Mouse (Mus musculus) midbrain, embryonic 12.5 days (tissue): ENCODE measurements at regions not wholly inside any gene's neighbourhood (a gene's known extent, or its start where the extent isn't known, plus 50 kb on each side); places are given as distances from the start of the nearest gene placed in this dataset.

Experiments used
- ATAC-seq: fragments of 200-750 bp; cut with Nextera tagmentation; 2 replicates; pipeline ENCODE4 v1.8.0; 2017; ENCODE audit warnings: low read depth, moderate TSS enrichment, moderate library complexity; ENCODE audit not compliant: low FRiP score
- H3K27ac ChIP-seq: fragments of 300-500 bp; sonication (generic); replicated peaks from 2 replicates; pipeline ENCODE4 v1.5.1; 2016; ENCODE audit warnings: mild to moderate bottlenecking
- H3K27me3 ChIP-seq: fragments of 300-500 bp; sonication (generic); 2 replicates; pipeline ENCODE4 v1.6.1; 2016; ENCODE audit warnings: mild to moderate bottlenecking
- H3K36me3 ChIP-seq: fragments of 300-500 bp; sonication (generic); 2 replicates; pipeline ENCODE4 v1.6.1; 2016
- H3K4me1 ChIP-seq: fragments of 300-500 bp; sonication (generic); 2 replicates; pipeline ENCODE4 v1.6.1; 2016
- H3K4me2 ChIP-seq: fragments of 300-500 bp; sonication (generic); replicated peaks from 2 replicates; pipeline ENCODE4 v1.6.1; 2016; ENCODE audit warnings: mild to moderate bottlenecking, moderate library complexity
- H3K4me3 ChIP-seq: fragments of 300-500 bp; sonication (generic); 2 replicates; pipeline ENCODE4 v1.5.1; 2016; ENCODE audit warnings: mild to moderate bottlenecking
- H3K9ac ChIP-seq: fragments of 300-500 bp; sonication (generic); replicated peaks from 2 replicates; pipeline ENCODE4 v1.6.1; 2016; ENCODE audit warnings: mild to moderate bottlenecking, moderate library complexity
- H3K9me3 ChIP-seq: fragments of 300-500 bp; sonication (generic); 2 replicates; pipeline ENCODE4 v1.6.1; 2016; ENCODE audit warnings: mild to moderate bottlenecking
- WGBS: fragments of 180-500 bp; shearing (Covaris S2); methylation state at CpG from one replicate; pipeline ENCODE4 v1.1.7; 2016; 5-methylcytosine and 5-hydroxymethylcytosine counted together

DNA sequence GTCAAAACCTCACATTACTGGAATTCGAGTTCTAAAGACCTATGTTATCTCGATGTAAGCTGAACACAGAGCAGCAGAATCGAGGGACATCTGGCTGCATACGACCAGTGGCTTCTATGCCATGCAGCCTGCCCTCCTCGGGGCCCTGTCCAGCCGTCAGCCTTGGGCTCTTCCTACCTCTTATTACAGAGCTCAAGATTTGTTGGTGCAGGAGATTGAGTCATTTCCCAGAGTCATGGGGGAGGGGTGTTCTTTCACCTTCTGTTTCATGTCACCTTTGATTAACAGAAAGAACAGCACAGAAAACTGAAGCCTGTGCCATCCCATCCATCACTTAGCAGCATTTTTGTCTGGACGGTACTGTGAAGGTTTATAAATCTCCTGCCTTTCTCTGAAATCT is 52.1 kb downstream of the Sst start:
- no peak overlapping the region for H3K4me2 ChIP-seq
- 66% methylated on average over 7 of the region's 7 CpGs for WGBS
- no peak overlapping the region for H3K4me3 ChIP-seq
- H3K27ac ChIP-seq: no peak overlapping the region
- H3K4me1 ChIP-seq: no peaks in the 10 kb centered on the region
- H3K9ac ChIP-seq: no peak overlapping the region
- no peaks in the 10 kb centered on the region for H3K27me3 ChIP-seq
- H3K36me3 ChIP-seq: no peaks in the 10 kb centered on the region
- ATAC-seq: no peak
- no peaks in the 10 kb centered on the region for H3K9me3 ChIP-seq

DNA sequence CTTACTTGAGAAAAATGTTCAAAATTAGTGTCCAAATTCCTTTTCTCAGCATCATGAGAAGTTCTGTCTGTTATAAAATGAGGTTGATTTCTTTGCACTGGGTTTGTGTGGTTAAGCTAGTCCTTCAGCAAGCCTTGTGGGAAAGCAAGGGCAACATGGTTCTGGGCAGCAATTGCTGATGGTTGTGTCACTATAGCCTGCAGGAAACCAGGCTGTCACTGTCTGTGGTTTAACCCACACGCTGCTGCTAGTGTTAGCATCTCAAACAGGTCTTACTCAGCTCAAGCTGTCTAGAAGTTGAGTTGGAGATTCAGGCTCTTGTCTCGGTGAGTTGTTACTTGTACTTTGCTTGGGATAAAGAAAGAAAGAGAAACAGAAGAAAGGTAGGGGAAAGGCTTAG is 52.6 kb downstream of the Sst start:
- H3K4me2 ChIP-seq: no peak overlapping the region
- H3K4me3 ChIP-seq: no peak overlapping the region
- no peak overlapping the region for H3K27ac ChIP-seq
- H3K36me3 ChIP-seq: no peaks in the 10 kb centered on the region
- H3K27me3 ChIP-seq: no peaks in the 10 kb centered on the region
- H3K4me1 ChIP-seq: no peaks in the 10 kb centered on the region
- no peak for ATAC-seq
- no peaks in the 10 kb centered on the region for H3K9me3 ChIP-seq
- no peak overlapping the region for H3K9ac ChIP-seq
- WGBS: 75% methylated on average over 2 of the region's 2 CpGs

DNA sequence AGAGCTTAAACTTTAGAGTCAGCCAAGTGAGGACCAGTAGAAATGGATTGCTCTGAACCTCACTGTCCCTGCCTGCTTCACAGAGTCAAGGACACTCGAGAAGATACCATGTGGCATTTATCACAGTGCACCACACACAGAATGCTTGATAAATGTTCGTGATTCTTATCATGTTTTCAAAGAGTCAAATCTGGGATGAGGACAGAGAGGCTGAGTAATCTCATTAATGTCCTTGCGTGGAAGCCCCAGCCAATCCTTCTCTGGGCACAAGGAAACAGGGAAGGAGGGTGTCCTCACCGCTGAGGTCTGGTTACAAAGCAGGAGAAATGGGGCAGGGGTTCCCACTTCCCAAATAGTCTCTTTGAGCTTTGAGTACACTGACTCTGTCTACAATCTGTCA is 55.8 kb downstream of the Sst start:
- WGBS: 76% methylated on average over 4 of the region's 4 CpGs

DNA sequence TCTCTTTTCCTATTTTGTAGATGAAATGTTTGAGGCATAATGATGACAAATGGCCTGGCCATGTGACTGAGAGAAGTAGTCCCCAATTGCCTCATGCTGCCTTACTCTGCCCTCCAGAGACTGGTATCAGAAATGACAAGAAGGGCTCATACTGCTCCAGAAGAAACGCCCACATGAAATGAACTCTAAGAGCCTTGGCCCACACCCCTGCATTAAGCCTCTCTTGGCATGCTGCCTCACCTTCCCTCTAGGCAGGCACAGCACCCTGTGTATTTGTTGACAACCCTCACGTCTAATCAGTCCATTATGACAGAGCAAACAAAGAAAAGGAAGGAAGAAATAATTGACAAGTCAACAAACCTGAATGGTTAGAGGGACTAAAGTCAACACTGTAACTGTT is 57.2 kb downstream of the Sst start:
- H3K27me3 ChIP-seq: no peaks in the 10 kb centered on the region
- WGBS: 57% methylated on average over 2 of the region's 2 CpGs
- no peaks in the 10 kb centered on the region for H3K4me1 ChIP-seq
- no peak overlapping the region for H3K27ac ChIP-seq
- no peaks in the 10 kb centered on the region for H3K9me3 ChIP-seq
- no peak for ATAC-seq
- no peaks in the 10 kb centered on the region for H3K36me3 ChIP-seq
- no peak overlapping the region for H3K9ac ChIP-seq
- H3K4me2 ChIP-seq: no peak overlapping the region
- H3K4me3 ChIP-seq: no peak overlapping the region

More for the DNA sequence above, 55.8 kb downstream of the Sst start:
- Histone ChIP-seq H3K4me2 (no peak overlapping the region), H3K36me3 (no peaks in the 10 kb centered on the region), H3K27me3 (no peaks in the 10 kb centered on the region), H3K27ac (no peak overlapping the region), H3K9ac (no peak overlapping the region), H3K9me3 (no peaks in the 10 kb centered on the region), H3K4me3 (no peak overlapping the region), H3K4me1 (no peaks in the 10 kb centered on the region)
- no peak for ATAC-seq

DNA sequence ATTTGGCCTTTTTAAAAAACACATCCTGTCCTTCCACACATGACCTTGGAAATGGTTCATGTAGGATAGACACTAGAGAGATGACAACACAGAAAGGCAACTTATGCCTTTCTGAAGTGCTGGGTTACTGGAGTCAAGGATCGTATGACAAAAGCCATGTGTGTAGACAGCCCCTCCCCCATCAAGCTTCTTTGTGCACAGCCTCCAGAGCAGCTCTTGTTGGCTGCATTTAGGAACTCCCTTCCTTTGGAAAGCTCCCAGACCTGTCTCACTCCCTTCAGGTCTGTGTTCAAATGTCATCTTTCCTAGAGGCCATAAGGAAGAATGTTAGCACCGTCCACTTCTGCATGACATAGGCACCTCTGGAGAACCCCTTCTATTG is 57.7 kb downstream of the Sst start:
- H3K9me3 ChIP-seq: no peaks in the 10 kb centered on the region
- no peak for ATAC-seq
- H3K36me3 ChIP-seq: no peaks in the 10 kb centered on the region
- no peak overlapping the region for H3K4me3 ChIP-seq
- 73% methylated on average over 2 of the region's 2 CpGs for WGBS
- H3K27me3 ChIP-seq: no peaks in the 10 kb centered on the region
- no peaks in the 10 kb centered on the region for H3K4me1 ChIP-seq
- no peak overlapping the region for H3K9ac ChIP-seq
- H3K4me2 ChIP-seq: no peak overlapping the region
- no peak overlapping the region for H3K27ac ChIP-seq

DNA sequence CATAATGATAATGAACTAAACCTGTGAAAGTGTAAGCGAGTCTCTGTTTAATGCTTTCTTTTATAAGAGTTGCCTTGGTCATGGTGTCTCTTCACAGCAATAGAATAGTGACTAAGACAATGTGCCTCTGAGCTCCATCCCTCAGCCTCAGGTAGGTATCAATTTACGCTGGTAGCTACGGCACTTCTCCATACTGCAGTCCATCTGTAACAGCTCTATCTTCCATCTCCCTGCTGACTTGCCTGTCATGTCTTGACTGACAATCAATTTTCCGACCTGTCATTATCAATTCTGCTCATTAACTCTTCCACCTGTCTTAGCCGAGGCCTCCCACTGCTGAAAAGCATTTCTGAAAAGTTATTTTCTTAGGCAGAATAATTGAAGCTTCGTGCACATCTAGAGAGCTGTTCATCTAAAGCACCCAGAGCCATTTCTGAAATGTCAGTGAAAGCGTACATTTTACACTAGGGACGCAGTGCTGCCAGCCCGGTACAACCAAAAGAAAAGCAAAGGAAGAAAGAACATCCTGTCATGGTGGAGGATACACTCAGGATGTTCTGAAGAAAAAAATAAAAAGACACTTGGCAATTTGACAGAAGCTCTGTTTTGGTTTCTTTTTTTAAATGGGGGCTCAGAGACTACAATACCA is 58.2 kb downstream of the Sst start:
- Histone ChIP-seq H3K36me3 (no peaks in the 10 kb centered on the region), H3K9ac (no peak overlapping the region), H3K9me3 (no peaks in the 10 kb centered on the region), H3K27me3 (no peaks in the 10 kb centered on the region), H3K27ac (no peak overlapping the region), H3K4me3 (no peak overlapping the region), H3K4me2 (no peak overlapping the region), H3K4me1 (peaks cover 2% of the 10 kb centered on the region; the same call in 1 of the 2 replicates)
- no peak for ATAC-seq
- WGBS: 72% methylated on average over 9 of the region's 9 CpGs

DNA sequence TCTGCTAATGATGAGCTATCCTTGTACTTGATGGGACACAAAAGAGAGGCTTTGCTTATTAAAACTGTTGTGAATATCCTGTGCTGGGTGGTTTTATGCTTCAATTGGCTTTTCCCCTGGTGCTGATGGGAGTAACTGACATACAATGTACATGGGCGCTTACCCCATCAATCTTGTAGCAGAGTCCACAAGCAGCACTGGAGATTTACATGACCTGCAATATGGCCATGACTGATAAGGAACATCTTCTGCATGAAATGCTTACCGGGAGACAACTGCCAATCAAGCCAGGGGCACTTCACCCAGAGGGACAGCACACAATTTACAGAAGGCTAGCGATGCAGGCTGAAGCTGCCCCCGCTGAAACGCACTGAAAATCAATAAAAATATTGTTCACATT is 65.1 kb downstream of the Sst start:
- ATAC-seq: peak; percentile 70
- H3K36me3 ChIP-seq: no peaks in the 10 kb centered on the region
- 75% methylated on average over 5 of the region's 5 CpGs for WGBS
- H3K9ac ChIP-seq: no peak overlapping the region
- no peak overlapping the region for H3K4me2 ChIP-seq
- H3K9me3 ChIP-seq: no peaks in the 10 kb centered on the region
- no peak overlapping the region for H3K4me3 ChIP-seq
- H3K27ac ChIP-seq: 0 out of 2 replicates have a peak overlapping the region, but pooled peaks have one; percentile 25
- no peaks in the 10 kb centered on the region for H3K27me3 ChIP-seq
- peaks cover 2% of the 10 kb centered on the region; the same call in 1 of the 2 replicates for H3K4me1 ChIP-seq

DNA sequence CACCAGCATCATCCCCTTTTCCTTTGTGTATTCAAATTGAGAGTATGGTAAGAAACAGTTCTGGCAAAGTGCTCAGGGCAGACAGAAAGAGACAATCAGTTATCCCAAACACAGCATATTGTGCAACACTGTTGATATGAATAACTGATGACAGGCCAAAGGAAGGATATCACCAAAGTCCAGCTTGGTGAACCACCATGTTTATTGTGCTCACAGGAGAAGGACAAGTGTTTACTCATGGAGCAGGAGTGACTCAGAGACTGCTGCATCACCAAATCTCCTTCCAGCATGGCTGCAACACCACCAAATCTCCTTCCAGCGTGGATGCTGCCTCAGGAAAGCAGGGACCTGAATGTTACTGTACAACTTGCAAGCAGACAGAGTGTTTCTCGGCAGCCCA is 105.5 kb downstream of the Sst start:
- no peak overlapping the region for H3K27ac ChIP-seq
- WGBS: 87% methylated on average over 2 of the region's 2 CpGs
- no peaks in the 10 kb centered on the region for H3K27me3 ChIP-seq
- no peaks in the 10 kb centered on the region for H3K4me1 ChIP-seq
- H3K9me3 ChIP-seq: no peaks in the 10 kb centered on the region
- ATAC-seq: no peak
- no peak overlapping the region for H3K4me2 ChIP-seq
- H3K36me3 ChIP-seq: no peaks in the 10 kb centered on the region
- no peak overlapping the region for H3K9ac ChIP-seq
- H3K4me3 ChIP-seq: no peak overlapping the region

DNA sequence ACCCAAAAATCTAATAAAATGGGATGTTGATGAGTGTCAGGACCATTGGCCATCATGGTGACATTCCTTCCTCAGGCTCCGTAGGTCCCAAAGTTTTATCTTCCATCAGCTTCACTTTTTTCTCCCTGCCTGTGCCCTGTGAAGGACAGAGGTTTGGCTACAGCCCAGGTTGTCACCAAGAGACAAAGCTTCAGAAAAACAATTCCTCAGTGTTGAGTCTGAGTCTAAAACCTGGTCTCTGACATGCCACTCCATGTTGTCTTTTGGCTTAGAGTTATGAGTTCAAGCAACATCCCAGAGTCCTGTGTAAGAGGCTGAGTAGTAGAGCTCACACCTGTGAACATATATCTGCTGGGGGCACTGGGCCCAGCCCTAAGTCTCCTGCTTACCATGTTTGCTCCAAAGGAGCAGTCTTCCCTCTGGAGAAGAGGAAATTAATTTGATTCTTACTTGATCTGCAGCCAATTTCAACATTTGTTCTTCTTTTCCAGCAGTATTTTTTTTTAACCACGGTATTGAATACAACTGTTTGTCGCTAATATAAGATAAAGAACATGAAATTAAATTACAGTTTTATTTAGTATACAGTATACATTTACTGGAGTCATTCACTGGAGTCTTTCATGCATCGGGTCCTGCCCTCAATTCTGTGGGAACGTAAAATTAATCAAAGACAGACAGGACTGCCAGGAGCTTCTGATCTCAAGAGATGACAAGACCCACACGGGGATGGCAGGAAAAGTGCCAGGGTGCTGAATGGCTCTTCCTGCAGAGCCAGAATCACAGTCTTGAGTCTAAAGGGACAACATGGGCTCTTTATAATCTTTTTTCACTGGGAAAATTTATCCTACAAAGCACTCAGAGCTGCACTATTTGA is 106.5 kb downstream of the Sst start:
- no peak for ATAC-seq
- 88% methylated on average over 6 of the region's 6 CpGs for WGBS

DNA sequence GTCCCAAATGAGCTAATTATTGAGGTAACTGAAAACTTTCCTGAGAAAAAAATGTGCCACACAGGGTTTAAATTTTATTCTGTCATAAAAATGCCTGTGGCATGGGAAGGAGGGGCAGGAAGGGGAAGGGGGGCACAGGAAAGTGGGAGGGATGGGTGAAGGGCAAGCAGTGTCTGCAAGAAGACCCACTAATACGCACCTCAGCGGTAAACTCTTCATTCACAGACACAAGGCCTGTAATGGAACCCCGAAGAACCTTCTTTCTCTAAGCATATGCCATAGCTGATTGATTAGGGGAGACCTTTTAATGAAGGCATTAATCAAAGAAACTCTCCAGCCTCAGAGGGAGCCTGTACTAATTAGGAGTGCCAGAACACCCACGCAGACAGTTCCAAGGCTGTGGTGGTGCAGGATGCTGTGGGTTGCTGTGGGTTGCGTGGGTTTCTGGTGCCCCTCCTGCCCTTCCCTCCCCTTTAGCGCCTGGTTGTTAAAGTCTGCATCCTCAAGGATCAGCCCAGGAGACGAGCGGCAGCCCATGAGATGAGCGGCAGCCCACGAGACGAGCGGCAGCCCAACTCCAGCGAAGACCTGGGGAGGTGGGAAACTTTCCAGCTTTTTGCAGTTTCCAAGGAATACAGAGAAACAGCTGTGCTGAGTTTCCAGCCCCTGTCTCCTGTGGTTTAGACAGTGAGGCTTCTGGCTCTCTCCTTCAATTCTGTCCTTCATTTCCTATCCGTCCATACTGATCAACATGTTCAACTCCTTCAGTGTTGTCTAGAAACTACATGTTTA is 110.1 kb downstream of the Sst start:
- no peak for ATAC-seq
- Histone ChIP-seq H3K4me3 (no peak overlapping the region), H3K9me3 (no peaks in the 10 kb centered on the region), H3K9ac (no peak overlapping the region), H3K4me1 (no peaks in the 10 kb centered on the region), H3K27me3 (no peaks in the 10 kb centered on the region), H3K27ac (no peak overlapping the region), H3K36me3 (no peaks in the 10 kb centered on the region), H3K4me2 (no peak overlapping the region)
- 88% methylated on average over 14 of the region's 14 CpGs for WGBS

More for the DNA sequence above, 106.5 kb downstream of the Sst start:
- H3K9ac ChIP-seq: no peak overlapping the region
- no peaks in the 10 kb centered on the region for H3K36me3 ChIP-seq
- no peak overlapping the region for H3K4me3 ChIP-seq
- H3K27me3 ChIP-seq: no peaks in the 10 kb centered on the region
- H3K27ac ChIP-seq: no peak overlapping the region
- no peaks in the 10 kb centered on the region for H3K9me3 ChIP-seq
- no peaks in the 10 kb centered on the region for H3K4me1 ChIP-seq
- H3K4me2 ChIP-seq: no peak overlapping the region

DNA sequence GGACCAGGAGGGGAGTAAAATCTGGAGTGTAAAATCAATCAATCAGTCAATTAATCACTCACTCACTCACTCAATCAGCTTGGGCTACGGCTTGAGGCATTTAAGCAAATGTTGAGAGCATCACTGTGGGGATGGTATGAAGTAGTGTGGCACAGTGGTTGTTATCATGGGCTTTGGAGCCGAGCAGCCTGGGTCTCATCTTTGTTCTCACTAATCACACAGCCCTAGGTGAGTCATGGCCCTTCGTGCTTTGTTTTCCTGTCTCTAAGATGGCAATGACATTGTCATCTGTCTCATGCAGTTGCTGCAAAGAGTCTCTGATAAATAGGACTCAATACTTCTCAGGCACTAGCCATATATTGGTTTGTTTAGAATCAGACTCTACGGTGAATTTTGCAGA is 112.9 kb downstream of the Sst start:
- Histone ChIP-seq H3K9me3 (no peaks in the 10 kb centered on the region), H3K4me1 (no peaks in the 10 kb centered on the region), H3K27me3 (no peaks in the 10 kb centered on the region), H3K9ac (no peak overlapping the region), H3K36me3 (no peaks in the 10 kb centered on the region), H3K4me2 (no peak overlapping the region), H3K4me3 (no peak overlapping the region), H3K27ac (no peak overlapping the region)
- ATAC-seq: no peak
- 83% methylated on average over 4 of the region's 4 CpGs for WGBS

DNA sequence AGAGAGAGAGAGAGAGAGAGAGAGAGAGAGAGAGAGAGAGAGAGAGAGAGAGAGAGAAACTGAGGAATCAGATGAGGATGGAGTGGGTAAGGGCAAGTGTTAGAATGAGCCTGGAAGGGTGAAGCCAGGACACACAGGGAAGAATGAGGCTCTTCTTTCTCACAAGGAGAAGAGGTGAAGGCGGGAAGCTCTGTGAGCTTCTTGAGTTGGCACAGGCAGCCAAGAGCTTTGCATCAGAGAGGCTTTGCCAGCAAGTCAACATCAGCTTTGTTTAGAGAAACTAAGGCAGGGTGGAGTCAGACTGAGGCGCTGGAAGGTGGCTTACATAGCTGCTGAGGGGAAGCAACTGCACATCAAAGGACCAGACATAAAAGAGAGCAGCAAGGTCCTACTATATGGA is 113.7 kb downstream of the Sst start:
- Histone ChIP-seq H3K27ac (no peak overlapping the region), H3K4me2 (no peak overlapping the region), H3K9ac (no peak overlapping the region), H3K36me3 (no peaks in the 10 kb centered on the region), H3K4me1 (no peaks in the 10 kb centered on the region), H3K4me3 (no peak overlapping the region), H3K9me3 (no peaks in the 10 kb centered on the region), H3K27me3 (no peaks in the 10 kb centered on the region)
- 57% methylated on average over 2 of the region's 2 CpGs for WGBS
- no peak for ATAC-seq
